Mouse (Mus musculus): ENCODE measurements around the gene Ihh. TPM values are rescaled to one million over a fixed set of nuclear protein-coding genes. Genes with fewer than 3 reads are reported as not detected.
A peak's percentile ranks its signal among the peaks of the same experiment; 100 is the strongest.

Gene Ihh
- polyA plus RNA-seq, 1 experiment from 2014 or later: 29.2 TPM

- Histone ChIP-seq H3K36me3 (ENCODE audit: control insufficient read depth, insufficient read depth, low read length) (no peaks in the 10 kb centered on the region), H3K4me2 (replicated peaks; ENCODE audit: low read depth, low read length) (peak overlapping the region; percentile 62), H3K4me3 (ENCODE audit: low read depth, low read length) (peak overlapping the region; percentile 42), H3K9me3 (ENCODE audit: control insufficient read depth, low read depth, low read length) (no peaks in the 10 kb centered on the region), H3K9ac (replicated peaks; ENCODE audit: low read depth, low read length) (peak overlapping the region; percentile 68), H3K27me3 (ENCODE audit: control insufficient read depth, insufficient read depth, low read length) (peaks cover 65% of the 10 kb centered on the region), H3K27ac (ENCODE audit: low read length) (peak overlapping the region; percentile 83), H3K4me1 (ENCODE audit: control insufficient read depth, insufficient read depth, low read length) (peaks cover 9% of the 10 kb centered on the region; the same call in 1 of the 2 replicates)
- ATAC-seq (ENCODE audit: insufficient number of reproducible peaks, insufficient read depth, low FRiP score, low read depth): peak; percentile 36; the same call in 1 of the 2 replicates
- WGBS: 1% methylated on average over 73 of the region's 84 CpGs
These were observed 639 bp downstream of the Ihh start for GRCm38 (mm10) chr1:74950576-74951490.

- peak overlapping the region; percentile 62; the same call in 1 of the 2 replicates for H3K4me2 ChIP-seq (replicated peaks; ENCODE audit: low read depth, low read length)
- H3K9ac ChIP-seq (replicated peaks; ENCODE audit: low read depth, low read length): peak overlapping the region; percentile 68
- WGBS: 3% methylated on average over 16 of the region's 16 CpGs
- peaks cover 63% of the 10 kb centered on the region for H3K27me3 ChIP-seq (ENCODE audit: control insufficient read depth, insufficient read depth, low read length)
- H3K4me1 ChIP-seq (ENCODE audit: control insufficient read depth, insufficient read depth, low read length): peaks cover 9% of the 10 kb centered on the region; the same call in 1 of the 2 replicates
- H3K9me3 ChIP-seq (ENCODE audit: control insufficient read depth, low read depth, low read length): no peaks in the 10 kb centered on the region
- no peaks in the 10 kb centered on the region for H3K36me3 ChIP-seq (ENCODE audit: control insufficient read depth, insufficient read depth, low read length)
- peak overlapping the region; percentile 83 for H3K27ac ChIP-seq (ENCODE audit: low read length)
- no peak for ATAC-seq (ENCODE audit: insufficient number of reproducible peaks, insufficient read depth, low FRiP score, low read depth)
- H3K4me3 ChIP-seq (ENCODE audit: low read depth, low read length): peak overlapping the region; percentile 42
These were observed 1.4 kb downstream of the Ihh start for GRCm38 (mm10) chr1:74950066-74950465.

GRCm38 (mm10) chr1:74949666-74950050, 1.8 kb downstream of the Ihh start:
- WGBS: 1% methylated on average over 24 of the region's 24 CpGs
- no peak for ATAC-seq (ENCODE audit: insufficient number of reproducible peaks, insufficient read depth, low FRiP score, low read depth)
- peak overlapping the region; percentile 42 for H3K4me3 ChIP-seq (ENCODE audit: low read depth, low read length)
- peak overlapping the region; percentile 68 for H3K9ac ChIP-seq (replicated peaks; ENCODE audit: low read depth, low read length)
- H3K4me2 ChIP-seq (replicated peaks; ENCODE audit: low read depth, low read length): 0 out of 2 replicates have a peak overlapping the region, but pooled peaks have one; percentile 12
- H3K36me3 ChIP-seq (ENCODE audit: control insufficient read depth, insufficient read depth, low read length): no peaks in the 10 kb centered on the region
- H3K27me3 ChIP-seq (ENCODE audit: control insufficient read depth, insufficient read depth, low read length): peaks cover 63% of the 10 kb centered on the region
- peak overlapping the region; percentile 58; the same call in 1 of the 2 replicates for H3K27ac ChIP-seq (ENCODE audit: low read length)
- no peaks in the 10 kb centered on the region for H3K9me3 ChIP-seq (ENCODE audit: control insufficient read depth, low read depth, low read length)
- peaks cover 9% of the 10 kb centered on the region; the same call in 1 of the 2 replicates for H3K4me1 ChIP-seq (ENCODE audit: control insufficient read depth, insufficient read depth, low read length)

- ATAC-seq (ENCODE audit: insufficient number of reproducible peaks, insufficient read depth, low FRiP score, low read depth): no peak
- Histone ChIP-seq H3K4me2 (replicated peaks; ENCODE audit: low read depth, low read length) (peak overlapping the region; percentile 58), H3K4me3 (ENCODE audit: low read depth, low read length) (peak overlapping the region; percentile 42), H3K27ac (ENCODE audit: low read length) (peak overlapping the region; percentile 58; the same call in 1 of the 2 replicates), H3K4me1 (ENCODE audit: control insufficient read depth, insufficient read depth, low read length) (peaks cover 9% of the 10 kb centered on the region; the same call in 1 of the 2 replicates), H3K9me3 (ENCODE audit: control insufficient read depth, low read depth, low read length) (no peaks in the 10 kb centered on the region), H3K27me3 (ENCODE audit: control insufficient read depth, insufficient read depth, low read length) (peaks cover 61% of the 10 kb centered on the region), H3K36me3 (ENCODE audit: control insufficient read depth, insufficient read depth, low read length) (no peaks in the 10 kb centered on the region), H3K9ac (replicated peaks; ENCODE audit: low read depth, low read length) (peak overlapping the region; percentile 68; the same call in 1 of the 2 replicates)
- 2% methylated on average over 20 of the region's 20 CpGs for WGBS
These were observed 2.4 kb downstream of the Ihh start for GRCm38 (mm10) chr1:74948784-74949665.

- H3K9ac ChIP-seq (replicated peaks; ENCODE audit: low read depth, low read length): peak overlapping the region; percentile 25; the same call in 1 of the 2 replicates
- H3K4me3 ChIP-seq (ENCODE audit: low read depth, low read length): peak overlapping the region; percentile 42
- ATAC-seq (ENCODE audit: insufficient number of reproducible peaks, insufficient read depth, low FRiP score, low read depth): no peak
- WGBS: 4% methylated on average over 39 of the region's 41 CpGs
- no peaks in the 10 kb centered on the region for H3K36me3 ChIP-seq (ENCODE audit: control insufficient read depth, insufficient read depth, low read length)
- H3K27me3 ChIP-seq (ENCODE audit: control insufficient read depth, insufficient read depth, low read length): peaks cover 54% of the 10 kb centered on the region
- peaks cover 9% of the 10 kb centered on the region; the same call in 1 of the 2 replicates for H3K4me1 ChIP-seq (ENCODE audit: control insufficient read depth, insufficient read depth, low read length)
- H3K9me3 ChIP-seq (ENCODE audit: control insufficient read depth, low read depth, low read length): no peaks in the 10 kb centered on the region
- no peak overlapping the region for H3K27ac ChIP-seq (ENCODE audit: low read length)
- H3K4me2 ChIP-seq (replicated peaks; ENCODE audit: low read depth, low read length): peak overlapping the region; percentile 58
These were observed 3.3 kb downstream of the Ihh start for GRCm38 (mm10) chr1:74947986-74948670.

- 44% methylated on average over 12 of the region's 12 CpGs for WGBS
- no peak overlapping the region for H3K4me2 ChIP-seq (replicated peaks; ENCODE audit: low read depth, low read length)
- H3K4me3 ChIP-seq (ENCODE audit: low read depth, low read length): no peak overlapping the region
- H3K4me1 ChIP-seq (ENCODE audit: control insufficient read depth, insufficient read depth, low read length): 0 out of 2 replicates have a peak, but pooled peaks cover 3% of the 10 kb centered on the region
- H3K9ac ChIP-seq (replicated peaks; ENCODE audit: low read depth, low read length): no peak overlapping the region
- no peaks in the 10 kb centered on the region for H3K9me3 ChIP-seq (ENCODE audit: control insufficient read depth, low read depth, low read length)
- no peaks in the 10 kb centered on the region for H3K36me3 ChIP-seq (ENCODE audit: control insufficient read depth, insufficient read depth, low read length)
- peak; percentile 87 for ATAC-seq (ENCODE audit: insufficient number of reproducible peaks, insufficient read depth, low FRiP score, low read depth)
- peaks cover 4% of the 10 kb centered on the region; the same call in 1 of the 2 replicates for H3K27me3 ChIP-seq (ENCODE audit: control insufficient read depth, insufficient read depth, low read length)
- no peak overlapping the region for H3K27ac ChIP-seq (ENCODE audit: low read length)
These were observed 9.7 kb downstream of the Ihh start for GRCm38 (mm10) chr1:74941651-74942360.

GRCm38 (mm10) chr1:74939762-74940161, 11.7 kb downstream of the Ihh start:
- Histone ChIP-seq H3K9me3 (ENCODE audit: control insufficient read depth, low read depth, low read length) (no peaks in the 10 kb centered on the region), H3K27me3 (ENCODE audit: control insufficient read depth, insufficient read depth, low read length) (peaks cover 2% of the 10 kb centered on the region; the same call in 1 of the 2 replicates), H3K4me2 (replicated peaks; ENCODE audit: low read depth, low read length) (no peak overlapping the region), H3K27ac (ENCODE audit: low read length) (no peak overlapping the region), H3K4me1 (ENCODE audit: control insufficient read depth, insufficient read depth, low read length) (0 out of 2 replicates have a peak, but pooled peaks cover 3% of the 10 kb centered on the region), H3K36me3 (ENCODE audit: control insufficient read depth, insufficient read depth, low read length) (no peaks in the 10 kb centered on the region), H3K4me3 (ENCODE audit: low read depth, low read length) (no peak overlapping the region), H3K9ac (replicated peaks; ENCODE audit: low read depth, low read length) (no peak overlapping the region)
- 5% methylated on average over 3 of the region's 3 CpGs for WGBS
- no peak for ATAC-seq (ENCODE audit: insufficient number of reproducible peaks, insufficient read depth, low FRiP score, low read depth)
